Mouse (Mus musculus) embryo, embryonic 10 days (tissue): ENCODE data around the gene Fam193a.
A peak's percentile ranks its signal among the peaks of the same experiment; 100 is the strongest.

Source experiments
- DNase-seq: peaks from one replicate; pipeline ENCODE4 v3.0.0-alpha.2; 2015; ENCODE audit warnings: low spot score

Gene Fam193a

GRCm38 (mm10) chr5:34369341-34370021, at the start of gene Fam193a:
TSS of gene Fam193a (plus strand) at chr5:34369933.
- peak; percentile 98 for DNase-seq

GRCm38 (mm10) chr5:34321236-34321635, 48.5 kb upstream of the Fam193a start:
- DNase-seq, result no peak

- DNase-seq, result no peak
Observed at GRCm38 (mm10) chr5:34325286-34325685, 44.4 kb upstream of the Fam193a start.

GRCm38 (mm10) chr5:34326249-34326691, 43.5 kb upstream of the Fam193a start:
- peak; percentile 16 for DNase-seq

GRCm38 (mm10) chr5:34326875-34327576, 42.7 kb upstream of the Fam193a start:
- peak; percentile 66 for DNase-seq

GRCm38 (mm10) chr5:34330136-34330535, 39.6 kb upstream of the Fam193a start:
- DNase-seq, result no peak

- DNase-seq, result no peak
Observed at GRCm38 (mm10) chr5:34334081-34334480, 35.7 kb upstream of the Fam193a start.

GRCm38 (mm10) chr5:34335539-34336096, 34.1 kb upstream of the Fam193a start:
- peak; percentile 47 for DNase-seq

GRCm38 (mm10) chr5:34336097-34336774, 33.5 kb upstream of the Fam193a start, which contains the start of gene Rnf4:
TSS of gene Rnf4 (plus strand) at chr5:34336289.
- peak; percentile 99 for DNase-seq

GRCm38 (mm10) chr5:34336775-34337450, 32.8 kb upstream of the Fam193a start:
- DNase-seq, result peak; percentile 82

- DNase-seq, result no peak
Observed at GRCm38 (mm10) chr5:34340246-34340645, 29.5 kb upstream of the Fam193a start.

GRCm38 (mm10) chr5:34352084-34352631, 17.6 kb upstream of the Fam193a start:
- DNase-seq, result no peak

- no peak for DNase-seq
Observed at GRCm38 (mm10) chr5:34360261-34360660, 9.5 kb upstream of the Fam193a start.

GRCm38 (mm10) chr5:34363115-34363514, 6.6 kb upstream of the Fam193a start:
- DNase-seq, result no peak

GRCm38 (mm10) chr5:34368551-34369290, 1.0 kb upstream of the Fam193a start:
- no peak for DNase-seq

GRCm38 (mm10) chr5:34370022-34370823, 490 bp downstream of the Fam193a start:
- no peak for DNase-seq

GRCm38 (mm10) chr5:34370840-34371239, 1.1 kb downstream of the Fam193a start:
- no peak for DNase-seq

- DNase-seq, result no peak
Observed at GRCm38 (mm10) chr5:34372141-34372540, 2.4 kb downstream of the Fam193a start.

- no peak for DNase-seq
Observed at GRCm38 (mm10) chr5:34372541-34372940, 2.8 kb downstream of the Fam193a start.

- DNase-seq, result no peak
Observed at GRCm38 (mm10) chr5:34378787-34379186, 9.1 kb downstream of the Fam193a start.
